Mouse (Mus musculus): ENCODE measurements around the gene Dph2.

The Dph2 gene

GRCm38 (mm10) chr4:117891738-117892161 lies at the start of gene Dph2:
Gene Dph2, minus strand, starts transcription at chr4:117892032.
- DNase-seq (ENCODE audit: low spot score in 2 of 2): peak; percentile 70 to 78

- no peak for DNase-seq (ENCODE audit: low spot score in 2 of 2)
Observed at GRCm38 (mm10) chr4:117936964-117937363, 45.1 kb upstream of the Dph2 start.

GRCm38 (mm10) chr4:117934081-117934480 lies 42.2 kb upstream of the Dph2 start:
- DNase-seq (ENCODE audit: low spot score in 2 of 2): no peak

DNA sequence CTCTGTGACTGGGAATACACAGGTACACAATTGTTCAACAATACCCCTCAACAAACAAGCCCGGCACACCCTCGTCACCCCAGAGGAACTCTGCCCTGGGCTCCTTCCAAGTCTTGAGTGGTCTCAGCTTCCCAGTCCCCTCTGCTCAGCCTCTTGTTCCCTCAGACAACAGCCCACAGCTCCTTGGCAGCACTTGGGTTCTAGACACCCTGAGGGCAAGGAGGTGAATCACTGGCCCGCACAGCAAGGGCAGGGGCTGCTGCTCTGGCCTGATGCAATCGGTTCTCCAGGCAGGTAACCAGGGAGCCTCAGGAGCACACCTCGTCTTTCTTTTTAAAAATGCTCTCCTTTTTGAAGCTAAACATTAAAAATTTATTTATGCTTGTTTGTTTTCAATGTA lies 41.4 kb upstream of the Dph2 start:
- no peak for DNase-seq (ENCODE audit: low spot score in 2 of 2)

GRCm38 (mm10) chr4:117929391-117929881 lies 37.6 kb upstream of the Dph2 start, which contains the start of gene Artn:
Gene Artn, minus strand, starts transcription at chr4:117929763.
- peak; percentile 37 to 73 for DNase-seq (ENCODE audit: low spot score in 2 of 2)

- DNase-seq (ENCODE audit: low spot score in 2 of 2): peak; percentile 80 to 85
Observed at GRCm38 (mm10) chr4:117928699-117929241, 36.9 kb upstream of the Dph2 start.

DNA sequence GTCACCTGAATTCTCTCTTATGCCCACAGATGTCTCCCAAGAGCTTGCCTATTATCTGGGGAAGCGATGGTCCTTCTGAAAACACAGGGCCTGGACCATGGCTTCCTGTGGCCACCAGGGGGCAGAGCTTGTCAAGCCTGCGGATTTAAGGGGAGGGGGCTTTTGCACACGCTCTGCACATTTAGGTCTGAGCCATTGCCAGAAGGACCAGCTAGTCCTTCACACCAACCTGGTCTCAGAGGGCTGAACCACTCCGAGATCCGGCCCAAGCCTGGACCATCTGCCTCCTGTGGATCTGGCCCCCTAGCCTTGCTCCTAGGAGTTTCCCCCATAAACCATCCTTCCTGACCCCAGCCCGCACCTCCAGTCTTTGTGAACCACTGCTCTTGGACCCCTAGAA lies 36.4 kb upstream of the Dph2 start:
- peak; percentile 29 to 76 for DNase-seq (ENCODE audit: low spot score in 2 of 2)

DNA sequence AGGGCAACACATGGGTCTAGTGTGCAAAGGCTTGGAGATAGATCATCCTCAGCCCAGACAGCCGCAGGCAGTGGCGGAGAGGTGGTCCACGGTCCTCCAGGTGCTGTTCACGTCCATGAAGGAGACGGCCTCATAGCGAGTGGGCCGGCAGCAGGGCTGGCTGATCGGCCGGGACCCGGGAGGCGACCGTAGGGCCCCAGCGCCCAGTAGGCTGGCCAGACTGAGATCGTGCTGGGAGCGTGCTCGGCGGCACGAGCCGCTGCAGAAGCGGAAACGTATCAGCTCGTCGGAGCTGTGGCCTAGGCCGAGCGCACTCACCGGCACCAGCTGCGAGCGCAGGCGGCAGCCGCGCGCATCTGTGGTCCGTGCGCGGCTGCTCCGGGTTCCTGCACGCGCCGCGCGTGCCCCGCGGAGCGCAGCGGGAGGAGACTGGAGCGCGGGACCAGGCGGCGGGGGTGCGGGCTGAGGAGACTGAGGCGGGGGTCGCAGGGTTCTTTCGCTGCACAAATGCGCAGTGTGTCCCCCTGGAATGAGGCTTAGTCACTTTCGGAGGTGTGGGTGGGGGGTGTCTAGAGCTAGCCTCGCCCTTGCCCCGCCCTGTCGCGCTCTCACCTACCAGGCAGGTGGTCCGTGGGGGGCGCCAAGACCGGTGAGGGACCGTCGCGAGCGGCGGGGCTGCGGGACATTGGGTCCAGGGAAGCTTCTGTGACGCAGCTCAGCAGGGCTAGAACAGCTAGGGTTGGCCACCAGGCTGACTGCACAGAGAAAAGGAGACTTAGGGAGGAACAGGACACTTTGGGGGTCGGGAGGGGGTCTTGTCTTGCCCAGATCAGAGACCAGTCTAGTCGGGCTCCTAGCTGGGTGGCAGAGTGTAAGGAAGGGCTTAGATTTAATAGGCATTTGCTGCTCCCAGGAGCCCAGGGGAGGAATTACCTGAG lies 35.0 kb upstream of the Dph2 start:
- peak; percentile 28 to 75 for DNase-seq (ENCODE audit: low spot score in 2 of 2)

DNA sequence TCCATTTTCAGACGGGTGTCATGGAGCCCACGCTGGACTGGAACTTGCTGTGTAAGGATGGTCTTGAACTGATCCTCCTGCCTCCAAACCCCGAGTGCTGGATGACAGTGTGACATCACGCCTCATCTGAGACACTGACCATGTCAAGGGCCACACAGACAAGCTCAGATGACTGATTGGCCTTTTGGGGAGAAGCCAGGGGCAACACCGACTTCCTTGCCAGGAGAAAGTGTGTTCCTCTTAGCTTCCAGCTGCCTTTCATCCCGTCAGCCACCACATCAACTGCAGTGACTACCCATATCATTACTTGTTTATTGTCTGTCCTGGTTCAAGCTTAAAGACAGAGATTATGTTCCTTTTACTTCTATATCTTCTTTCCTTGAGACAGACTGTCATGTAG lies 33.1 kb upstream of the Dph2 start:
- no peak for DNase-seq (ENCODE audit: low spot score in 2 of 2)

- DNase-seq (ENCODE audit: low spot score in 2 of 2): no peak
Observed at GRCm38 (mm10) chr4:117923450-117923849, 31.6 kb upstream of the Dph2 start.

DNA sequence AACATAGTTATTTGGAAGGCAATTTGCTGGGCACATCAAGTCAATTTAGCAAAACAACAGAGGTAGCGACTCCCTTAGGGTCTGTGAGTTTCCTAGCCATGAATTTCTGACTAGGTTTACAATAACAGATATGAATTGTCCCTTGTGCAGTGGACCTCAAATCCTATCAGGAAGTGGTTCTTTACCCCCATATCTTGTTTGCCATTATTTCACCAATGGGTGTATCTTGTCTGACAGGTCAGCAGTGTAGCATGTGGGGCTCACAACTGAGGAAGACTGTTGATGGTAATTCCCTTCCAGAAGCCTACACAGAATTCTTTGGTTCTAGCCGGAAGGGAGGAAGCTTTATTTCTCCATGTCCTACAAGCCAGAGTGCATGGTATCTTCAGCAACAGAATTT lies 29.5 kb upstream of the Dph2 start:
- no peak for DNase-seq (ENCODE audit: low spot score in 2 of 2)

DNA sequence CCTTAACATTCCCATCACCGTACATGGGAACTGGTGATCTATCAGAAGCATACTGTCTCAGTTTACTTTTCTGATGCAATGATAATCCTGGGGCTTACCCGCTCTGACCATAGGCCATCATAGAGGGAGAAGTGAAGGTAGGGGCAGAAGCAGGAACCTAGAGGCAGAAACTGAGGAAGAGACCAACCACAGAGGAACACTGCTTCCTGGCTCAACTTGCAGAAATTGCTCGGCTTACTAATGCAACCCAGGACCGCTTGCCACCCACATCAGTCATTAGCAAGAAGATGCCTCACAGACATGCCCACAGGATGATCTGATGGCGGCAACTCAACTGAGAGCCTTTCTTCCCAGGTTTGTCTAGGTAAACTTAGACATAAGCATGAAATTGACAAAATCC lies 26.9 kb upstream of the Dph2 start:
- DNase-seq (ENCODE audit: low spot score in 2 of 2): no peak

DNA sequence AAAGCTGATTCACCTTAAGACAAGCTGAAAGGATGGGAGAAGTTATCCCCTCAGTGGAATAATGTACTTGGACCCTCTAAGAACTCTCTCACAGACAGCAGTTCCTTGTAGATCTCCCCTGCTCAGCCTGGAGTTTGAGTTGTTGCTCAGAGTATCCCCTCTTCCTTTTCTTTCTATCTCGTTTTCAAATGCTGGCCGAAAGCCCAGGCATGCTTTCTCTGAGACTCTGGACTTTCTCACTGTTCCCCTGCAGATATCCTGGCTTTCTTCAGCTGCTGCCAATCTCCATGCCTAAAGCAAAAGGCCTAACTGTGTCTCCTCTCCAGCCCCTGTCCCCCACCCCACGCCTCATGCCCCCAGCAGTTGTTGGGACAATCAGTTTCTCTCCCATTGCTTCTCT lies 26.4 kb upstream of the Dph2 start:
- DNase-seq (ENCODE audit: low spot score in 2 of 2): no peak

DNA sequence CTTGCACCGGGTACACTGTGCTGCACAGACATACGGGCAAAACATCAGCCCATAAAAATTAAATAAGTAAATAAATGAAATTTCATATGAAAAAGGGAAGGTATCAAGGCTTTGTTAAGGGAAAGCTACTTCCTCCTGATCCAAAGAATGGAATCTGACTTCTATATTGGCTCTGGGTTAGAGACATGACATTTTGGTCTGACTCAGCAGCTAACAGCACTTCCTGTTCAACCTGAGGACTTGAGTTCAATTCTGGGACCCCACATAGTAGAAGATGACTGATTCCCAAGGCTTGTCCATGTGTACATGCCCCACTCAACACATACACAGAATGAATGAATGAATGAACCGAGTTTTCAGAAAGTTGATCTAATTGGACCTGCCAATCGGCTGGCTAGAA lies 26.0 kb upstream of the Dph2 start:
- no peak for DNase-seq (ENCODE audit: low spot score in 2 of 2)

- no peak for DNase-seq (ENCODE audit: low spot score in 2 of 2)
Observed at GRCm38 (mm10) chr4:117917402-117917801, 25.6 kb upstream of the Dph2 start.

GRCm38 (mm10) chr4:117916386-117916785 lies 24.6 kb upstream of the Dph2 start:
- DNase-seq (ENCODE audit: low spot score in 2 of 2): no peak

GRCm38 (mm10) chr4:117915489-117916105 lies 23.8 kb upstream of the Dph2 start:
- DNase-seq (ENCODE audit: low spot score in 2 of 2): no peak

- peak; percentile 91 to 95 for DNase-seq (ENCODE audit: low spot score in 2 of 2)
Observed at GRCm38 (mm10) chr4:117914591-117915442, 23.0 kb upstream of the Dph2 start, which contains the start of gene Ipo13. Gene Ipo13, minus strand, starts transcription at chr4:117914999.

DNA sequence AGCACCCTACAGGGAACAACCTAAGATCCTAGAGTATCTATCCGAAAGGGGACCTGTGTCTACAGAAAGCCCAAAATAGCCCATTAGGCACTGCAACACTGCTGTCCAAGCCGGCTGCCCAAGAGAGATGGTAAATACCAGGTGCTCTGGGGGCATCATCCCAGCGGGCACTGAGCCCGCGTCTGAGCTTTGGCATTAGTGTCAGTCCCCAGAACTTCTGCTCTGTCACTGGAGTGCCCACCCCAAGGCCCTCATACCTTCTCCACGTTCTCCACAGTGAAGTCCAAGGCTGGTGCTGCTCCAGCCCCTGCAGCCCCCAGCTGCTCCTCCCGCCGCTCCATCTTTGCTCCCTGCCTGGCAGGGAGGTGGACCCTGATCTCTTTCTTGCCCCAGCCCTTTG lies 22.2 kb upstream of the Dph2 start:
- DNase-seq (ENCODE audit: low spot score in 2 of 2): peak in 1 of 2 experiments; percentile 22

DNA sequence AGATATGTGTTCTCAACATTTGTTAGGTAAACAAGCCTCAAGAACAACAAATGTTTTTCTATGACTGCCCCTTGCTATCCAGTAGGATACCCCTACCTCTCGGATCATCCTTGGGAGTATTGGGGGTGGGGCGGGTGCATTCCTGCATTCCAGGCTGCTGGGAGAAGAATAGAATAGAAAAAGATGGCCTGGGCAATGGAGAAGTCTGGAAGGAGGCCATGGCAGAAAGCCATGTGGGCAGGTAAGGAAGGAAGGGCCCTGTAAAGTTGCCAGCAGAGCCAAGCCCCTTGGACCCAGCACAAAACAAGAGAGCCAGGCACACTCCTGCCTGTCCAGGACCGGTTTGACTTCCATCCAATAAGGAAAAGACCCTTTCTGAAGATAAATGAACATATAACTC lies 21.6 kb upstream of the Dph2 start:
- peak in 1 of 2 experiments; percentile 12 for DNase-seq (ENCODE audit: low spot score in 2 of 2)

DNA sequence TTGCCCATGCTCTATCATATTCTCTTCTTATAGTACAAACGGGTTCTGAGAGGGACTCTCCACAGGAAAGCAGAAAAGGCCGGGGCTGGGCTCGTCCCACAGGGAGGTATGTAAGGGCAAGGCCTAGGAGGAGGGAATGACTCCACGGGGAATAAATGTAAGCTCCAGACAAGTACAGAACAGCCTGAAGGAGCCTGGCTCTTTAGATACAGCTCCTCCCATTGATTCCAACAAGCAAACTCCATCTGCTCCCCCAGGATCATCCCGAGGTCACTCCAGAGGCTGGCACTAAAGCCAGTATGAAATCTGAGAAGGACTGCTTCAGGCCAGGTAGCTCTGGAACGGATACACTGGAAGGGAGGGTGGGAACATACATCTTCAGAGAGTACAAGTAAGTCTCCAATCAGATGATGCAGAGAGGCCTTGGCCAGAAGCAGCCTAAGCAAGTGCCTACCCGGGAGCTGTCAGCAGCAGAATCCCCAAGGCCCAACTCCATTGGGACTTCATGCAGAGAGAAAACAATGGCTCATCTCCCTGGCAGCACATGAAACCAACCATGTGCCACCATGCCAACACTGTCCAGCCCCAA lies 20.9 kb upstream of the Dph2 start:
- DNase-seq (ENCODE audit: low spot score in 2 of 2): no peak
